Mouse (Mus musculus): Measurements from ENCODE around the gene Plxnd1. TPM values are rescaled to one million over a fixed set of nuclear protein-coding genes. Genes with fewer than 3 reads are reported as not detected.

Gene Plxnd1
- polyA plus RNA-seq (2014; fragmentation: Nextera tagmentation; extraction: Ambion mirVana), result 4.2 and 14.1 TPM in 2 replicates

- H3K4me1 ChIP-seq (ENCODE audit: control insufficient read depth, insufficient read depth, low read length), result peaks cover 14% of the 10 kb centered on the region
- no peaks in the 10 kb centered on the region for H3K9me3 ChIP-seq (ENCODE audit: control insufficient read depth, low read length)
- H3K4me3 ChIP-seq (ENCODE audit: low read depth, low read length), result peak within 1 kb of the TSS; percentile 47
- under 1% methylated on average over 25 of the region's 51 CpGs for WGBS
- H3K9ac ChIP-seq (replicated peaks; ENCODE audit: low read depth, low read length), result peak within 1 kb of the TSS; percentile 52
- peak within 1 kb of the TSS; percentile 80 for H3K4me2 ChIP-seq (ENCODE audit: low read depth, low read length)
- ATAC-seq (ENCODE audit: low read depth), result peak; percentile 56
- peaks cover 23% of the 10 kb centered on the region for H3K27me3 ChIP-seq (ENCODE audit: control insufficient read depth, insufficient read depth, low read length)
- H3K27ac ChIP-seq (ENCODE audit: low read depth, low read length), result peak within 1 kb of the TSS; percentile 23; the same call in 1 of the 2 replicates
- H3K36me3 ChIP-seq (ENCODE audit: control insufficient read depth, insufficient read depth, low read length), result no peaks in the 10 kb centered on the region
These were observed at the start of gene Plxnd1 for GRCm38 (mm10) chr6:115994877-115995520. TSS of gene Plxnd1 (minus strand) at chr6:115995005.

- Histone ChIP-seq H3K36me3 (ENCODE audit: control insufficient read depth, insufficient read depth, low read length) (no peaks in the 10 kb centered on the region), H3K27me3 (ENCODE audit: control insufficient read depth, insufficient read depth, low read length) (no peaks in the 10 kb centered on the region), H3K27ac (ENCODE audit: low read depth, low read length) (no peak overlapping the region), H3K4me1 (ENCODE audit: control insufficient read depth, insufficient read depth, low read length) (no peaks in the 10 kb centered on the region), H3K4me2 (ENCODE audit: low read depth, low read length) (no peak overlapping the region), H3K4me3 (ENCODE audit: low read depth, low read length) (no peak overlapping the region), H3K9me3 (ENCODE audit: control insufficient read depth, low read length) (peaks cover 4% of the 10 kb centered on the region; the same call in 1 of the 2 replicates), H3K9ac (replicated peaks; ENCODE audit: low read depth, low read length) (no peak overlapping the region)
- no peak for ATAC-seq (ENCODE audit: low read depth)
- WGBS, result 64% methylated on average over 2 of the region's 2 CpGs
These were observed 49.2 kb upstream of the Plxnd1 start for GRCm38 (mm10) chr6:116044039-116044438.

GRCm38 (mm10) chr6:116038222-116038621 lies 43.4 kb upstream of the Plxnd1 start:
- Histone ChIP-seq H3K9me3 (ENCODE audit: control insufficient read depth, low read length) (peaks cover 4% of the 10 kb centered on the region; the same call in 1 of the 2 replicates), H3K4me2 (ENCODE audit: low read depth, low read length) (no peak overlapping the region), H3K27me3 (ENCODE audit: control insufficient read depth, insufficient read depth, low read length) (no peaks in the 10 kb centered on the region), H3K9ac (replicated peaks; ENCODE audit: low read depth, low read length) (no peak overlapping the region), H3K27ac (ENCODE audit: low read depth, low read length) (no peak overlapping the region), H3K36me3 (ENCODE audit: control insufficient read depth, insufficient read depth, low read length) (no peaks in the 10 kb centered on the region), H3K4me1 (ENCODE audit: control insufficient read depth, insufficient read depth, low read length) (no peaks in the 10 kb centered on the region), H3K4me3 (ENCODE audit: low read depth, low read length) (no peak overlapping the region)
- WGBS, result 92% methylated on average over 2 of the region's 2 CpGs
- no peak for ATAC-seq (ENCODE audit: low read depth)

GRCm38 (mm10) chr6:116037281-116037831 lies 42.6 kb upstream of the Plxnd1 start:
- Histone ChIP-seq H3K27ac (ENCODE audit: low read depth, low read length) (no peak overlapping the region), H3K4me3 (ENCODE audit: low read depth, low read length) (no peak overlapping the region), H3K27me3 (ENCODE audit: control insufficient read depth, insufficient read depth, low read length) (no peaks in the 10 kb centered on the region), H3K4me2 (ENCODE audit: low read depth, low read length) (no peak overlapping the region), H3K4me1 (ENCODE audit: control insufficient read depth, insufficient read depth, low read length) (no peaks in the 10 kb centered on the region), H3K36me3 (ENCODE audit: control insufficient read depth, insufficient read depth, low read length) (no peaks in the 10 kb centered on the region), H3K9ac (replicated peaks; ENCODE audit: low read depth, low read length) (no peak overlapping the region), H3K9me3 (ENCODE audit: control insufficient read depth, low read length) (no peaks in the 10 kb centered on the region)
- no peak for ATAC-seq (ENCODE audit: low read depth)
- 87% methylated on average over 5 of the region's 5 CpGs for WGBS

GRCm38 (mm10) chr6:116036555-116036954 lies 41.8 kb upstream of the Plxnd1 start:
- Histone ChIP-seq H3K27ac (ENCODE audit: low read depth, low read length) (no peak overlapping the region), H3K27me3 (ENCODE audit: control insufficient read depth, insufficient read depth, low read length) (no peaks in the 10 kb centered on the region), H3K4me2 (ENCODE audit: low read depth, low read length) (no peak overlapping the region), H3K9me3 (ENCODE audit: control insufficient read depth, low read length) (no peaks in the 10 kb centered on the region), H3K36me3 (ENCODE audit: control insufficient read depth, insufficient read depth, low read length) (no peaks in the 10 kb centered on the region), H3K4me1 (ENCODE audit: control insufficient read depth, insufficient read depth, low read length) (no peaks in the 10 kb centered on the region), H3K4me3 (ENCODE audit: low read depth, low read length) (no peak overlapping the region), H3K9ac (replicated peaks; ENCODE audit: low read depth, low read length) (no peak overlapping the region)
- no peak for ATAC-seq (ENCODE audit: low read depth)
- WGBS, result 95% methylated on average over 2 of the region's 2 CpGs

- Histone ChIP-seq H3K27ac (ENCODE audit: low read depth, low read length) (no peak overlapping the region), H3K36me3 (ENCODE audit: control insufficient read depth, insufficient read depth, low read length) (no peaks in the 10 kb centered on the region), H3K9me3 (ENCODE audit: control insufficient read depth, low read length) (no peaks in the 10 kb centered on the region), H3K4me2 (ENCODE audit: low read depth, low read length) (no peak overlapping the region), H3K27me3 (ENCODE audit: control insufficient read depth, insufficient read depth, low read length) (no peaks in the 10 kb centered on the region), H3K9ac (replicated peaks; ENCODE audit: low read depth, low read length) (no peak overlapping the region), H3K4me1 (ENCODE audit: control insufficient read depth, insufficient read depth, low read length) (no peaks in the 10 kb centered on the region), H3K4me3 (ENCODE audit: low read depth, low read length) (no peak overlapping the region)
- ATAC-seq (ENCODE audit: low read depth), result no peak
- WGBS, result 95% methylated on average over 5 of the region's 5 CpGs
These were observed 36.2 kb upstream of the Plxnd1 start for GRCm38 (mm10) chr6:116031052-116031451.

- no peaks in the 10 kb centered on the region for H3K4me1 ChIP-seq (ENCODE audit: control insufficient read depth, insufficient read depth, low read length)
- no peak overlapping the region for H3K9ac ChIP-seq (replicated peaks; ENCODE audit: low read depth, low read length)
- no peak overlapping the region for H3K27ac ChIP-seq (ENCODE audit: low read depth, low read length)
- no peak for ATAC-seq (ENCODE audit: low read depth)
- no peak overlapping the region for H3K4me3 ChIP-seq (ENCODE audit: low read depth, low read length)
- WGBS, result 93% methylated on average over 4 of the region's 4 CpGs
- H3K36me3 ChIP-seq (ENCODE audit: control insufficient read depth, insufficient read depth, low read length), result peaks cover 5% of the 10 kb centered on the region; the same call in 1 of the 2 replicates
- H3K9me3 ChIP-seq (ENCODE audit: control insufficient read depth, low read length), result peaks cover 9% of the 10 kb centered on the region
- no peaks in the 10 kb centered on the region for H3K27me3 ChIP-seq (ENCODE audit: control insufficient read depth, insufficient read depth, low read length)
- H3K4me2 ChIP-seq (ENCODE audit: low read depth, low read length), result no peak overlapping the region
These were observed 29.9 kb upstream of the Plxnd1 start for GRCm38 (mm10) chr6:116024666-116025065.

GRCm38 (mm10) chr6:116021961-116022485 lies 27.2 kb upstream of the Plxnd1 start:
- no peak; the same call in 1 of the 2 replicates for ATAC-seq (ENCODE audit: low read depth)
- no peaks in the 10 kb centered on the region for H3K27me3 ChIP-seq (ENCODE audit: control insufficient read depth, insufficient read depth, low read length)
- H3K4me2 ChIP-seq (ENCODE audit: low read depth, low read length), result no peak overlapping the region
- H3K9ac ChIP-seq (replicated peaks; ENCODE audit: low read depth, low read length), result no peak overlapping the region
- H3K4me3 ChIP-seq (ENCODE audit: low read depth, low read length), result no peak overlapping the region
- peaks cover 9% of the 10 kb centered on the region for H3K9me3 ChIP-seq (ENCODE audit: control insufficient read depth, low read length)
- H3K36me3 ChIP-seq (ENCODE audit: control insufficient read depth, insufficient read depth, low read length), result peaks cover 8% of the 10 kb centered on the region; the same call in 1 of the 2 replicates
- WGBS, result 90% methylated on average over 9 of the region's 9 CpGs
- H3K4me1 ChIP-seq (ENCODE audit: control insufficient read depth, insufficient read depth, low read length), result no peaks in the 10 kb centered on the region
- H3K27ac ChIP-seq (ENCODE audit: low read depth, low read length), result no peak overlapping the region

GRCm38 (mm10) chr6:116015902-116016301 lies 21.1 kb upstream of the Plxnd1 start:
- no peak for ATAC-seq (ENCODE audit: low read depth)
- 92% methylated on average over 3 of the region's 3 CpGs for WGBS
- H3K27me3 ChIP-seq (ENCODE audit: control insufficient read depth, insufficient read depth, low read length), result no peaks in the 10 kb centered on the region

More at GRCm38 (mm10) chr6:116015902-116016301, 21.1 kb upstream of the Plxnd1 start:
- Histone ChIP-seq H3K4me3 (ENCODE audit: low read depth, low read length) (no peak overlapping the region), H3K27ac (ENCODE audit: low read depth, low read length) (no peak overlapping the region), H3K36me3 (ENCODE audit: control insufficient read depth, insufficient read depth, low read length) (0 out of 2 replicates have a peak, but pooled peaks cover 3% of the 10 kb centered on the region), H3K9me3 (ENCODE audit: control insufficient read depth, low read length) (no peaks in the 10 kb centered on the region), H3K9ac (replicated peaks; ENCODE audit: low read depth, low read length) (no peak overlapping the region), H3K4me2 (ENCODE audit: low read depth, low read length) (no peak overlapping the region), H3K4me1 (ENCODE audit: control insufficient read depth, insufficient read depth, low read length) (no peaks in the 10 kb centered on the region)
